8 mouse cellular contexts compared by ENCODE assay signal in the genomic region with DNA sequence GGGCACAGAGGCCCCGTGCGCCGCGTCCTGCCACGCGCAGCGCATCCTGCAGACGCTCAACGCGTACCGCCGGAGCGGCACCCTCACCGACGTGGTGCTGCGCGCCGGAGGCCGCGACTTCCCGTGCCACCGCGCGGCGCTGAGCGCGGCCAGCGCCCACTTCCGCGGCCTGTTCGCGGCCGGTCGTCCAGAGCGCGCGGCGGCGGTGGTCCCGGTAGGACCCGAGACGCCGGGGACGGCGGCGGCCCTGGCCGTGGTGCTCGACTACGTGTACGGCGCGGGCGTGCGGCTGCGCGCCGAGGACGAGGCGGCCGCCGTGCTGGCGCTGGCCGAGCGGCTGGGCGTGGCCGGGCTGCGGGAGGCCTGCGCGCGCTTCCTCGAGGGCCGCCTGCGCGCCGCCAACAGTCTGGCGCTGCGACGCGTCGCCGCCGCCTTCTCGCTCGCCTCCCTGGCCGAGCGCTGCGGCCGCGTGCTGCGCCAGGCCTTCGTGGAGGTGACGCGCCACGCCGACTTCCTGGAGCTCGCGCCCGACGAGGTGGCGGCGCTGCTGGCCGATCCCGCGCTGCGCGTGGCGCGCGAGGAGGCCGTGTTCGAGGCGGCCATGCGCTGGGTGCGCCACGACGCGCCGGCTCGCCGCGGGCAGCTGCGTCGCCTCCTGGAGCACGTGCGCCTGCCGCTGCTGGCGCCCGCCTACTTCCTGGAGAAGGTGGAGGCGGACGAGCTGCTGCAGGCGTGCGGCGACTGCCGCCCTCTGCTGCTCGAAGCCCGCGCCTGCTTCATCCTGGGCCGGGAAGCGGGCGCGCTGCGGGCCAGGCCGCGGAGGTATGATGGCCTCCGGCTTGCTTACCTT. TPM values are rescaled to one million over a fixed set of nuclear protein-coding genes. Genes with fewer than 3 reads are reported as not detected.
A peak's percentile ranks its signal among the peaks of the same experiment; 100 is the strongest.
DNase-seq lines count a peak whose midpoint lies in the region; ATAC-seq and TF ChIP-seq lines count a peak whose summit lies in the region.

No protein-coding gene starts in this region.

- H3K9me3 ChIP-seq in erythroblast, embryonic 14.5 days (ENCODE audit: control insufficient read depth, low read length), result peaks cover 10% of the 10 kb centered on the region; the same call in 1 of the 2 replicates
- no peaks in the 10 kb centered on the region for H3K9me3 ChIP-seq in embryonic facial prominence, embryonic 15.5 days (replicated peaks)
- H3K9me3 ChIP-seq in heart, embryonic 15.5 days (replicated peaks), result no peaks in the 10 kb centered on the region
- no peaks in the 10 kb centered on the region for H3K9me3 ChIP-seq in liver, postnatal 0 days (ENCODE audit: low read length)
- H3K9me3 ChIP-seq in neural tube, embryonic 11.5 days (ENCODE audit: control insufficient read depth, low read length), result no peaks in the 10 kb centered on the region
- no peaks in the 10 kb centered on the region for H3K9me3 ChIP-seq in stomach, embryonic 14.5 days (ENCODE audit: control insufficient read depth, low read depth, low read length)

- H3K9ac ChIP-seq in embryonic facial prominence, embryonic 15.5 days, result peak overlapping the region; percentile 74
- peak overlapping the region; percentile 54 for H3K9ac ChIP-seq in heart, embryonic 15.5 days
- H3K9ac ChIP-seq in liver, postnatal 0 days (replicated peaks), result peak overlapping the region; percentile 58
- H3K9ac ChIP-seq in neural tube, embryonic 11.5 days (ENCODE audit: low read length), result peak overlapping the region; percentile 76
- peak overlapping the region; percentile 69 for H3K9ac ChIP-seq in stomach, embryonic 14.5 days (replicated peaks; ENCODE audit: low read depth, low read length)

- peaks cover 19% of the 10 kb centered on the region for H3K4me1 ChIP-seq in erythroblast, embryonic 14.5 days (ENCODE audit: control insufficient read depth)
- H3K4me1 ChIP-seq in embryonic facial prominence, embryonic 15.5 days, result peaks cover 41% of the 10 kb centered on the region
- H3K4me1 ChIP-seq in heart, embryonic 15.5 days (replicated peaks), result peaks cover 40% of the 10 kb centered on the region
- H3K4me1 ChIP-seq in liver, postnatal 0 days (ENCODE audit: insufficient read depth), result peaks cover 18% of the 10 kb centered on the region
- peaks cover 37% of the 10 kb centered on the region for H3K4me1 ChIP-seq in neural tube, embryonic 11.5 days (ENCODE audit: control insufficient read depth, insufficient read depth, low read length)
- H3K4me1 ChIP-seq in stomach, embryonic 14.5 days (ENCODE audit: control insufficient read depth, insufficient read depth, low read length), result peaks cover 10% of the 10 kb centered on the region

- TF ChIP-seq CTCF in liver, postnatal 0 days (IDR thresholded peaks at IDR 0.05; ENCODE audit: low read depth), result peak; percentile 55

- peak overlapping the region; percentile 55 for H3K4me3 ChIP-seq in erythroblast, embryonic 14.5 days (replicated peaks)
- peak overlapping the region; percentile 63 for H3K4me3 ChIP-seq in embryonic facial prominence, embryonic 15.5 days (replicated peaks)
- H3K4me3 ChIP-seq in heart, embryonic 15.5 days, result peak overlapping the region; percentile 55
- peak overlapping the region; percentile 42 for H3K4me3 ChIP-seq in liver, postnatal 0 days (ENCODE audit: low read depth, low read length)
- peak overlapping the region; percentile 39 for H3K4me3 ChIP-seq in neural tube, embryonic 11.5 days (ENCODE audit: low read depth, low read length)
- peak overlapping the region; percentile 52 for H3K4me3 ChIP-seq in stomach, embryonic 14.5 days (ENCODE audit: low read depth, low read length)

- peaks cover 17% of the 10 kb centered on the region for H3K36me3 ChIP-seq in erythroblast, embryonic 14.5 days (ENCODE audit: control insufficient read depth)
- H3K36me3 ChIP-seq in embryonic facial prominence, embryonic 15.5 days, result peaks cover 24% of the 10 kb centered on the region
- H3K36me3 ChIP-seq in heart, embryonic 15.5 days, result peaks cover 13% of the 10 kb centered on the region
- H3K36me3 ChIP-seq in liver, postnatal 0 days (replicated peaks; ENCODE audit: insufficient read depth, low read length), result peaks cover 10% of the 10 kb centered on the region
- H3K36me3 ChIP-seq in neural tube, embryonic 11.5 days (ENCODE audit: control insufficient read depth, insufficient read depth, low read length), result no peaks in the 10 kb centered on the region
- H3K36me3 ChIP-seq in stomach, embryonic 14.5 days (ENCODE audit: control insufficient read depth, insufficient read depth, low read length), result peaks cover 7% of the 10 kb centered on the region

- DNase-seq in kidney, postnatal 25 days, result peak; percentile 51 to 79
- peak; percentile 72 for DNase-seq in liver, postnatal 0 days
- DNase-seq in neural tube, embryonic 11.5 days (ENCODE audit: low spot score), result peak; percentile 82

- no peak for ATAC-seq in erythroblast, adult 5-6 weeks (replicated peaks; ENCODE audit: low FRiP score, poor library complexity, severe bottlenecking)
- ATAC-seq in embryonic facial prominence, embryonic 15.5 days (ENCODE audit: insufficient number of reproducible peaks, low FRiP score, low TSS enrichment, low read depth), result peak; percentile 85
- peak; percentile 69 for ATAC-seq in heart, embryonic 15.5 days (replicated peaks; ENCODE audit: insufficient number of reproducible peaks, insufficient read depth, low FRiP score, low read depth)
- ATAC-seq in liver, postnatal 0 days, result peak; percentile 65
- ATAC-seq in neural tube, embryonic 11.5 days (ENCODE audit: insufficient read depth, low FRiP score, low TSS enrichment), result peak; percentile 51; the same call in 1 of the 2 replicates
- peak; percentile 78; the same call in 1 of the 2 replicates for ATAC-seq in stomach, embryonic 14.5 days (ENCODE audit: insufficient number of reproducible peaks, insufficient read depth, low FRiP score, low read depth)

- peak overlapping the region; percentile 96 for H3K27ac ChIP-seq in embryonic facial prominence, embryonic 15.5 days (replicated peaks)
- peak overlapping the region; percentile 88 for H3K27ac ChIP-seq in heart, embryonic 15.5 days
- H3K27ac ChIP-seq in liver, postnatal 0 days (ENCODE audit: low read depth), result peak overlapping the region; percentile 91
- peak overlapping the region; percentile 83 for H3K27ac ChIP-seq in neural tube, embryonic 11.5 days (ENCODE audit: low read depth, low read length)
- peak overlapping the region; percentile 92 for H3K27ac ChIP-seq in stomach, embryonic 14.5 days (ENCODE audit: low read length)

- H3K4me2 ChIP-seq in embryonic facial prominence, embryonic 15.5 days (replicated peaks), result peak overlapping the region; percentile 82
- H3K4me2 ChIP-seq in heart, embryonic 15.5 days, result peak overlapping the region; percentile 72
- peak overlapping the region; percentile 78 for H3K4me2 ChIP-seq in liver, postnatal 0 days (ENCODE audit: low read depth, low read length)
- peak overlapping the region; percentile 69 for H3K4me2 ChIP-seq in neural tube, embryonic 11.5 days (ENCODE audit: low read depth)
- peak overlapping the region; percentile 79 for H3K4me2 ChIP-seq in stomach, embryonic 14.5 days (replicated peaks; ENCODE audit: low read depth, low read length)

- no peak for TF ChIP-seq EP300 in liver, postnatal 0 days (IDR thresholded peaks at IDR 0.05; ENCODE audit: low read depth)

- H3K27me3 ChIP-seq in erythroblast, embryonic 14.5 days (ENCODE audit: control insufficient read depth), result peaks cover 66% of the 10 kb centered on the region
- H3K27me3 ChIP-seq in embryonic facial prominence, embryonic 15.5 days, result no peaks in the 10 kb centered on the region
- no peaks in the 10 kb centered on the region for H3K27me3 ChIP-seq in heart, embryonic 15.5 days
- peaks cover 18% of the 10 kb centered on the region for H3K27me3 ChIP-seq in liver, postnatal 0 days (ENCODE audit: insufficient read depth, low read length)
- H3K27me3 ChIP-seq in neural tube, embryonic 11.5 days (ENCODE audit: control insufficient read depth, insufficient read depth, low read length), result peaks cover 5% of the 10 kb centered on the region; the same call in 1 of the 2 replicates
- H3K27me3 ChIP-seq in stomach, embryonic 14.5 days (ENCODE audit: control insufficient read depth, insufficient read depth, low read length), result no peaks in the 10 kb centered on the region

- WGBS in embryonic facial prominence, embryonic 15.5 days, result under 1% methylated on average over 133 of the region's 145 CpGs
- 2% methylated on average over 143 of the region's 145 CpGs for WGBS in heart, embryonic 15.5 days
- WGBS in liver, postnatal 0 days (ENCODE audit: insufficient replicate concordance), result 3% methylated on average over 94 of the region's 145 CpGs
- WGBS in neural tube, embryonic 11.5 days, result 2% methylated on average over 108 of the region's 145 CpGs
- under 1% methylated on average over 140 of the region's 145 CpGs for whole genome bisulfite sequencing in stomach, embryonic 14.5 days

RNA-seq across cellular contexts. Expression of a gene that starts 2.7 kb away (rescaled TPM):
- polyA plus RNA-seq in erythroblast, embryonic 14.5 days (2012), result not detected in 2 replicates
- 1.9 TPM in 1 of 2 replicates, not detected in the other for total RNA-seq in erythroblast, adult 5-6 weeks (2015; ENCODE audit: low replicate concordance)
- not detected in 2 replicates for total RNA-seq in erythroblast, adult 5-6 weeks (2017; ENCODE audit: low replicate concordance)
- polyA plus RNA-seq in embryonic facial prominence, embryonic 15.5 days (2015; fragmentation: Nextera tagmentation; extraction: Ambion mirVana), result 0.96 and 1.4 TPM in 2 replicates
- 0.63 and 0.73 TPM in 2 replicates for polyA plus RNA-seq in heart, embryonic 15.5 days (2015; fragmentation: Nextera tagmentation; extraction: Ambion mirVana)
- polyA plus RNA-seq in liver, postnatal 0 days (2015; fragmentation: Nextera tagmentation; extraction: Ambion mirVana), result 0.35 and 0.37 TPM in 2 replicates
- 25.8 and 31.4 TPM in 2 replicates for polyA plus RNA-seq in neural tube, embryonic 11.5 days (2014; fragmentation: Nextera tagmentation; extraction: Ambion mirVana)
- 0.65 and 0.83 TPM in 2 replicates for polyA plus RNA-seq in stomach, embryonic 14.5 days (2014; fragmentation: Nextera tagmentation; extraction: Ambion mirVana)

RNA-seq across cellular contexts. Expression of a gene that starts 15.0 kb away (rescaled TPM):
- 40.9 and 83.1 TPM in 2 replicates for polyA plus RNA-seq in erythroblast, embryonic 14.5 days (2012)
- 292 and 308 TPM in 2 replicates for total RNA-seq in erythroblast, adult 5-6 weeks (2015; ENCODE audit: low replicate concordance)
- total RNA-seq in erythroblast, adult 5-6 weeks (2017; ENCODE audit: low replicate concordance), result 237 and 436 TPM in 2 replicates
- polyA plus RNA-seq in embryonic facial prominence, embryonic 15.5 days (2015; fragmentation: Nextera tagmentation; extraction: Ambion mirVana), result 746 and 790 TPM in 2 replicates
- polyA plus RNA-seq in heart, embryonic 15.5 days (2015; fragmentation: Nextera tagmentation; extraction: Ambion mirVana), result 437 and 490 TPM in 2 replicates
- polyA plus RNA-seq in liver, postnatal 0 days (2015; fragmentation: Nextera tagmentation; extraction: Ambion mirVana), result 472 TPM in 2 replicates
- 687 and 719 TPM in 2 replicates for polyA plus RNA-seq in neural tube, embryonic 11.5 days (2014; fragmentation: Nextera tagmentation; extraction: Ambion mirVana)
- 902 and 915 TPM in 2 replicates for polyA plus RNA-seq in stomach, embryonic 14.5 days (2014; fragmentation: Nextera tagmentation; extraction: Ambion mirVana)

Comparison
In these comparisons a context has a peak if more than half of its experiments do, and no peak if none do; other contexts are left out.
1. RNA of a gene that starts 2.7 kb away (polyA plus RNA-seq): 25.8 to 31.4 TPM in neural tube, embryonic 11.5 days; 0.96 to 1.4 TPM in embryonic facial prominence, embryonic 15.5 days, 0.63 to 0.73 TPM in heart, embryonic 15.5 days, 0.65 to 0.83 TPM in stomach, embryonic 14.5 days, 0.35 to 0.37 TPM in liver, postnatal 0 days and not detected in erythroblast, embryonic 14.5 days; every median in the first group is over 10 times any median in the second.
2. Peak in every context shown above with its lines, with median percentiles within 50 percentile points of each other: H3K4me3 ChIP-seq, H3K27ac ChIP-seq, H3K4me2 ChIP-seq, H3K9ac ChIP-seq and DNase-seq.